In genomic region chr19:44069121-44069913, GRCm38 (mm10) we compare ENCODE assay signal across 8 mouse cellular contexts. TPM values are rescaled to one million over a fixed set of nuclear protein-coding genes. Genes with fewer than 3 reads are reported as not detected.
DNase-seq lines count a peak whose midpoint lies in the region; ATAC-seq lines count a peak whose summit lies in the region.

Gene Erlin1 (minus strand): TSS chr19:44069785.

- DNase-seq in 3134 (ENCODE audit: extremely low read depth, insufficient read length, low spot score) = peak; percentile 89
- DNase-seq in adrenal gland, postnatal 25 days = peak; percentile 96
- peak; percentile 92 for DNase-seq in embryonic facial prominence, embryonic 11.5 days (ENCODE audit: low spot score)
- peak; percentile 99 for DNase-seq in heart, adult 11 months
- DNase-seq in kidney, adult 18-20 months = peak; percentile 92
- DNase-seq in limb, embryonic 10.5 days (ENCODE audit: low spot score) = peak; percentile 91
- peak; percentile 65 for DNase-seq in skeletal muscle tissue, adult 2 months (ENCODE audit: low read depth, low spot score)

- no peaks in the 10 kb centered on the region for H3K36me3 ChIP-seq in embryonic facial prominence, embryonic 11.5 days (replicated peaks; ENCODE audit: control insufficient read depth, insufficient read depth, low read depth, low read length)
- peaks cover 20% of the 10 kb centered on the region; the same call in 1 of the 2 replicates for H3K36me3 ChIP-seq in limb, embryonic 10.5 days
- H3K36me3 ChIP-seq in midbrain, embryonic 12.5 days = no peaks in the 10 kb centered on the region

- H3K4me1 ChIP-seq in embryonic facial prominence, embryonic 11.5 days (ENCODE audit: control insufficient read depth, insufficient read depth, low read length) = no peaks in the 10 kb centered on the region
- H3K4me1 ChIP-seq in limb, embryonic 10.5 days = peaks cover 29% of the 10 kb centered on the region
- peaks cover 12% of the 10 kb centered on the region for H3K4me1 ChIP-seq in midbrain, embryonic 12.5 days

- no peaks in the 10 kb centered on the region for H3K9me3 ChIP-seq in embryonic facial prominence, embryonic 11.5 days (replicated peaks; ENCODE audit: control insufficient read depth, low read length)
- H3K9me3 ChIP-seq in limb, embryonic 10.5 days (replicated peaks) = no peaks in the 10 kb centered on the region
- H3K9me3 ChIP-seq in midbrain, embryonic 12.5 days = no peaks in the 10 kb centered on the region

- ATAC-seq in embryonic facial prominence, embryonic 11.5 days (replicated peaks; ENCODE audit: insufficient number of reproducible peaks, low FRiP score, low TSS enrichment, low read depth) = peak; percentile 89
- peak; percentile 93 for ATAC-seq in midbrain, embryonic 12.5 days (ENCODE audit: low FRiP score, low read depth)

- under 1% methylated on average over 74 of the region's 75 CpGs for WGBS in embryonic facial prominence, embryonic 11.5 days
- WGBS in limb, embryonic 10.5 days = under 1% methylated on average over 75 of the region's 75 CpGs
- under 1% methylated on average over 75 of the region's 75 CpGs for WGBS in midbrain, embryonic 12.5 days

- H3K4me3 ChIP-seq in embryonic facial prominence, embryonic 11.5 days (ENCODE audit: low read depth, low read length) = peak within 1 kb of the TSS; percentile 69
- H3K4me3 ChIP-seq in limb, embryonic 10.5 days = peak within 1 kb of the TSS; percentile 79
- H3K4me3 ChIP-seq in midbrain, embryonic 12.5 days = peak within 1 kb of the TSS; percentile 72

- H3K27me3 ChIP-seq in embryonic facial prominence, embryonic 11.5 days (ENCODE audit: control insufficient read depth, insufficient read depth, low read length) = no peaks in the 10 kb centered on the region
- H3K27me3 ChIP-seq in limb, embryonic 10.5 days (ENCODE audit: low read depth, poor library complexity, severe bottlenecking) = 0 out of 2 replicates have a peak, but pooled peaks cover 6% of the 10 kb centered on the region
- no peaks in the 10 kb centered on the region for H3K27me3 ChIP-seq in midbrain, embryonic 12.5 days

- peak within 1 kb of the TSS; percentile 78 for H3K9ac ChIP-seq in embryonic facial prominence, embryonic 11.5 days (replicated peaks; ENCODE audit: low read length)
- H3K9ac ChIP-seq in midbrain, embryonic 12.5 days (replicated peaks) = peak within 1 kb of the TSS; percentile 76

- 0 out of 2 replicates have a peak within 1 kb of the TSS, but pooled peaks have one; percentile 16 for H3K27ac ChIP-seq in embryonic facial prominence, embryonic 11.5 days (replicated peaks; ENCODE audit: low read depth, low read length)
- H3K27ac ChIP-seq in limb, embryonic 10.5 days = peak within 1 kb of the TSS; percentile 82
- peak within 1 kb of the TSS; percentile 52 for H3K27ac ChIP-seq in midbrain, embryonic 12.5 days (replicated peaks)

- H3K4me2 ChIP-seq in embryonic facial prominence, embryonic 11.5 days (ENCODE audit: low read depth, low read length) = peak within 1 kb of the TSS; percentile 91
- peak within 1 kb of the TSS; percentile 81 for H3K4me2 ChIP-seq in midbrain, embryonic 12.5 days (replicated peaks)

RNA-seq across cellular contexts. Expression of gene Erlin1, which starts in this region (rescaled TPM):
- total RNA-seq in adrenal gland, postnatal 25 days (2021) = 18.3 and 19.7 TPM in 2 replicates
- 19.9 and 23.7 TPM in 2 replicates for polyA plus RNA-seq in embryonic facial prominence, embryonic 11.5 days (2014; fragmentation: Nextera tagmentation; extraction: Ambion mirVana)
- polyA plus RNA-seq in limb, embryonic 10.5 days (2016; fragmentation: Nextera tagmentation; extraction: Ambion mirVana) = 20.7 and 22.6 TPM in 2 replicates
- 22.0 and 23.6 TPM in 2 replicates for polyA plus RNA-seq in midbrain, embryonic 12.5 days (2016; fragmentation: Nextera tagmentation; extraction: Ambion mirVana)

Comparison
In these comparisons a context has a peak if more than half of its experiments do, and no peak if none do; other contexts are left out.
1. Peak in every context shown above with its lines: DNase-seq, ATAC-seq, H3K4me3 ChIP-seq and H3K27ac ChIP-seq.
2. H3K27ac ChIP-seq: peak in every context shown above with its lines; median percentile 82 in limb, embryonic 10.5 days; 52 in midbrain, embryonic 12.5 days; 16 in embryonic facial prominence, embryonic 11.5 days.